Mouse (Mus musculus): Measurements from ENCODE around the gene Haus3. TPM values are rescaled to one million over a fixed set of nuclear protein-coding genes. Genes with fewer than 3 reads are reported as not detected.
A peak's percentile ranks its signal among the peaks of the same experiment; 100 is the strongest.

The Haus3 gene
- total RNA-seq, 2 experiments from 2014 or later = 8.3 to 9.3 TPM

- peak; percentile 94 to 95 for DNase-seq (ENCODE audit: low spot score in 2 of 2)
These were observed 18.4 kb upstream of the Haus3 start, which contains the start of gene Mxd4 for GRCm38 (mm10) chr5:34187601-34188316. Gene Mxd4 (minus strand): TSS chr5:34187720.

- DNase-seq (ENCODE audit: low spot score in 2 of 2) = peak; percentile 63 to 71
These were observed 17.6 kb upstream of the Haus3 start for GRCm38 (mm10) chr5:34186961-34187391.

GRCm38 (mm10) chr5:34186391-34186790, 17.1 kb upstream of the Haus3 start:
- DNase-seq (ENCODE audit: low spot score in 2 of 2) = peak in 1 of 2 experiments; percentile 23

DNA sequence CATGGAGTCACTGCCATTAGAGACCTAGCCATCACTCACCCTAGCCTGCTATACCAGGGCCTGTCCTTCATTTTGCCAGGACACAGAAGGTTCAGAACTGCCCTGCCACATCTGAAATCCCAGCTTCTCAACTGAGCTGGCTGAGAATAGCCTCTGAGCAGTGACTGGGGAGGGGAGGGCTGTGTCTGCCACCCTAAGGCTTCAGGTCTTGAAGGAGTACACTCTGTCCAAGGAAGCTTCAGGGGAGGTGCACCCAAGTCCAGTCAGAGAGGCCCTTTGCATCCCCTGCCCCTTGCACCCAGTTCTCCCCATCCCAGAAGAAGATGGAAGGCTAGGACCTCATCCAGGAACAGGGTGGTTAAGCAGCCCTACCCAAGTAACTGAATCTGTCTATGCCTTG, 16.5 kb upstream of the Haus3 start:
- peak in 1 of 2 experiments; percentile 19 for DNase-seq (ENCODE audit: low spot score in 2 of 2)

GRCm38 (mm10) chr5:34185051-34185580, 15.8 kb upstream of the Haus3 start:
- DNase-seq (ENCODE audit: low spot score in 2 of 2) = peak in 1 of 2 experiments; percentile 19

- peak in 1 of 2 experiments; percentile 16 for DNase-seq (ENCODE audit: low spot score in 2 of 2)
These were observed 14.6 kb upstream of the Haus3 start for GRCm38 (mm10) chr5:34183976-34184375.

DNA sequence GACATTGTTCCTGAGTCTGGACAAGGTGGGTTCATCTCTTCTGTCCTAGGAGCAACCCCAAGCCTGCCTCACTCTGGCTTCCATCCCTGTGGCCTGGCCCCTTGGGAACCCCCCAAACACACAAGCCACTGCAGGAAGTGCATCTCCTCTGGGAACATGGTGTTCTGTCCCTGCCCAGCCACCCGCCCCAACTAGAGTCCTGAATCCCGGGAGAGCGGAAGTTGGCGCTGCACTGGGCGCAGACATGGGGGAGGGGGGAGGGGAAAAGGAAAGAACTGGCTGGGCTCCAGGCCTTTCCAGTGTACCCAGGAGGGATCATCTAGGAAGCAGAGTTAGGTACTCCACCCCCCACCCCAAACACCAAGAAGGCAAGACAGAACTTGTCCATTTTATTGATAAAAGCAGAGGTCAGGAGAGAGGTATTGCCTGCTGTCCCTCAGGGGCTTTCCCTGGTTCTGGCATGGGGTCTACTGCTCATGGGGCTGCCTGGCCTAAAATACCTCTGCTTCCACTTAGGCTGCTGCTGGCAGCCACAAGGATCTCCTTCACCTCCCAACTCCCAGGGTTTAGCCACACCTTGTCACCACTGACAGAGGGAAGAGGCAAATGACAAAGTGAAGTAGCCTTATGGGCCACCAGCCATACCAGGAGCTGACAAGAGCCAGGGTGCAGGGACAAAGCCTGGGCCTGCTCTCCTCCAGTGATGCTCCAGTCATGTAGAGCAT, 14.0 kb upstream of the Haus3 start:
- DNase-seq (ENCODE audit: low spot score in 2 of 2) = peak; percentile 19 to 48

GRCm38 (mm10) chr5:34182486-34182885, 13.2 kb upstream of the Haus3 start:
- peak; percentile 7 to 40 for DNase-seq (ENCODE audit: low spot score in 2 of 2)

DNA sequence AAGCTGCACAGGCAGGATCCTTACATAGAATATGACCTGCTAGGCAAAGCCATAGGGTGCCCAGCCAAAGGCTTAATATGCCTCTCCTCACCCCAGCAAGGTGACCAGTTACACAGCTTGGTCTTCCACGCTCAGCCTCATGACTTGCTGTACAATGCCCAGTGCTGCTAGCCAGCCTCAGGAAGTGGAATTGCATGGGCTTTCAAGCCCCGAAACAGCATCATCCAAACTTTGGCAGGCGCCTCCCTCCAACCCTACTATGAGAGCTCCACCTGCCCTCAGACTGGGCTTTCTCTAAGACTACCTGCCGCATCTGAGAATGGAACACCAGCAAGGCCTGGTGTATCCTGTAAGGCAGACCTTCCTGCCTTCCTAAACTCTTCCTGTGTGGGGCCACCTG, 8.5 kb upstream of the Haus3 start:
- no peak for DNase-seq (ENCODE audit: low spot score in 2 of 2)

- DNase-seq (ENCODE audit: low spot score in 2 of 2) = peak in 1 of 2 experiments; percentile 4
These were observed 7.8 kb upstream of the Haus3 start for GRCm38 (mm10) chr5:34177091-34177490.

DNA sequence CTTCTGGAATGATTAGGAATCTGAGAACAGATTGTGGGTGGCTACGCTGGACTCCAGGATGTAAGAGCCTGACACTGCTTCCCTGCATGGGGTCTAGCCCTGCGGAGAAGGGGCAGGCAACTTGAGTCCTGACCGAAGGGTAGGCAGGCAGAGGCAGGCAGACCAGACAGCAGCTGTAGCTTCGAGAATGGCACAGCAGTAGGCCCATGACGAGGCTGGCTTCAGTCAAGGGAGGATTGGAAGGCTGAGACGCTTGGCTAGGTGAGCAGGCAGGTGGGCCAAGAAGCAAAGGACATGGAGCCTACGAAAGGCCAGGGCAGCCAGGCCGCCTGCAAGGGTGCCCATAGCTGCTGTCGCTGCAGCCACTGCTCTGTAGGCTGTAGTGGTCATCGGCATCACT, 7.4 kb upstream of the Haus3 start:
- DNase-seq (ENCODE audit: low spot score in 2 of 2) = no peak

- no peak for DNase-seq (ENCODE audit: low spot score in 2 of 2)
These were observed 6.0 kb upstream of the Haus3 start for GRCm38 (mm10) chr5:34175403-34175694.

DNA sequence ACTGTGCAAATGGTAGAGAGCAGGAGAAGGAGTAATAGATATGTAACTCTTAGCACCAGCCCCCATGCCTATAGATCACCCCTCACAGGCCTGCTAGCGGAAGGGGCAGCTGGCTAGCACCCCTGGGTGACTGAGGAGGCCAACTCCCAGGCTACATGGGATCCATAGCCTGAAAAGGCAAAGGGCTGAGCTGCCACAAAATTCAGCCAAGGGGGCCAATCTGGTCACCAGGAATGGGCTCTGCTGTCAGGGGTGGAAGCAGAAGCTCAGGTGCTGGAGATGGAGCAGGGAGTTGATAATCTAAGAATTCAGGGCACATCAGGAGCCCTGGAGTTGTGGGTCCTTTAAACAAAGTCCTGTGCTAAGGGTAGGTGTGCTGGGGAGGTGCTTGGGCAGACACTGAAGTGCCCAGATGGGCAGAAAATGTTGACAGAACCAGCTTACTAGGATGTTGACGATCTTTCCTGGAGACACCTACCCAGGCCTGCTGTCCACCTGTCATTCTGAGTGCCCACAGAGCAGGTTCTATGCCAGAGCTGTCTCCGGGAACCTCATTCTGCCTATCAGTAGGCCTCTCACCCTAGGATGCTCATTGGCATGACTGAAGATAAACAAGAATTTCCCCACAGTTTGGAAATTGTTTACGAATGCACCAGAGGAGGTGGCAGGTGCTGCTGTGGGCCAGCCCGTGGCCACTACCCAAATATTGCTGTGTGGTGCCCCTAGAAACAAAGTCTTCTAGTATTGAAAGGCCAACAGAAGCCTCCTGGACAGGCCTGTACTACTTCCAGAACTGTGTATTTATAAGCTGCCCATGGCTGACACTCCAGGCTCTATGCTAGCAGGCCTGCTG, 5.4 kb upstream of the Haus3 start:
- peak in 1 of 2 experiments; percentile 2 for DNase-seq (ENCODE audit: low spot score in 2 of 2)

DNA sequence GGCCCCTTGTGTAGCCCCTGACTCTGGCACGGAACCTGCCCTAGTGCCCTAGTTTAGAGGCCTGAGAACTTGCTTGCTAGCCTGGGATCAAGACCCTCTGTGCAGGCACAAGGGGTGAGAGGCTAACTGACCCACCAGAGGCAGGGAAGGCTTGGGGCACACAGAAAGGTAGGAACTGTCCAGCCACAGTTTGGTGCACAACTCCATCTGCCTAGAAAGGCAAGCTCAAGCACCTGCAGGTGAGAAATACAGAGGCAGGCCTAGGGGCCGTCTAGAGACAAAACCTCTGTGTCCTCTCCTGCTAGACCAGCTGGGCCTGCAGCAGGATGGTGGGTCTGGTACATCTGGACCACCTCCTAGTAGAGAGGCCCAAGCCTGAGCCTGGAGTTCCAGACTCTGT, 4.7 kb upstream of the Haus3 start:
- no peak for DNase-seq (ENCODE audit: low spot score in 2 of 2)

DNA sequence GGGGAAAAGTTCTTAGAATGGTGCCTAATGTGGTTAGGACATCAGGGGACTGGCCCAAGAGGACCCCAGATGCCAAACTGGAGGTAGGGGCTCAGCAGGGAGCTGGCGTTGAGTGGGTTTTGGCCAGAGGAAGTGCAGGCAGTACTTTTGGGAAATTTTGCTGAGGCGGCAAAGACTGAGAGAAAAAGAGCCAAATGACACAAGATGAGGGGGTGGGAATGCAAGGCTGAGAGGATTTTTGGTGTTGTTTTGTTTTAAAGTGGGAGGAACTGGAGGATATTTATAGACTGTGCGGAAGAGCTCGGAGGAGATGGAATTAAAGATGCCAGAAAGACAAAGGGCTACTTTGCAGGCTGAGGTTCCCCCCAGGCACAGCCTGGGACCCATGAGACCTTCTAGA, 1.4 kb upstream of the Haus3 start:
- DNase-seq (ENCODE audit: low spot score in 2 of 2) = no peak

DNA sequence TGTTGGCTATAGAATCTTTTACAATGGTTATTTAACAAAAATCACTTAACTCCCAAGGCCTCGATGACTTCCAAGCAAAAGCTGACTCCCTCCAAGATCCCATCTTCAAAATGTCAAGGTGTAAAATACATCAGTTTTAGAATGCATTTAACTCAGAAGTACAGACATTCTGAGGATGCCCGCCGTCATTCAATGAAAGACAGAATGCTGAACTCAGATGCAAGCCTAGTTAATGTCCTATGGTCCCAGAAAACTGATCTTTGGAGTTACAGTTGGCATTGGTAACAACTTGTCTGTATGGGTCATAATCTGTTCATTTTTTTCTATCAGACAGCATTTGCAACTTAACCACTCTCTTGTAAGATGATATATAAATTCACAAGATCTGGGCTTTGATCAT, 627 bp upstream of the Haus3 start:
- DNase-seq (ENCODE audit: low spot score in 2 of 2) = no peak

DNA sequence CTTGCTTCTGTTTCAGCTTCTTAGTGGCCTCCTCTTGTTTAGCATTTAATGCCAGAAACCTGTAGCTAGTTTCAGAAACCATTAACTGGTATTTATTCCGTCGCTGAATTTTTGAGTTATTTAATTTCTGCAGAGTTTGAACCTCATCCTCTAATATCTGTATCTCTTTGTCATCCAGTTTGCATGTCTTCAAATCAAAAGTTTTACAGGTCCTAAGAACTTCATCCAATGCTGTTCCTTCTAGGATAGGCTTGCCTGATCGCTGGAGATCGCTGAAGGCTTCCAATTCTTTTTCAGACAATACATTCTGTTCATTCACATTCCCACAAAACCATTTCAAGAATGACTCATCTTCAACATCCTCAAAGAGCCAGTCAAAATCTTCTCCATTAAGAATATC, 1.5 kb downstream of the Haus3 start:
- no peak for DNase-seq (ENCODE audit: low spot score in 2 of 2)

DNA sequence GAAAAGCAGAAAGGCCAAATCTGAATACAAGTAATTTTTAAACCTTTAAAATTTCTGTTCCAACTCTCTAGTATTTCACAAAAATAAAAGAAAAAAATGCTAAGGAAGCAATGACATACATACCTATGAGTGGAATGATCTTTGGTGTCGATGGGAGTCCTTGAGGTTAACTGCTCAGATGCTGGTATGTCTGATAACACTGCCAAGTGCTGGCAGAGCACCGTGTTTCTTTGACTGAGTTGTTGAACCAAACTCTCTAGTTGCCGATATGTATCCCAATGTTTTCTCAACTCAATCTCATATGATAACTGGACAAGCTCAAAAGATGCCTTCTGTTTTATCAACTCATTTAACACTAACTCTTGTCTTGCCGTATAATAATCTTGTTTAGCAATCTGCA, 3.5 kb downstream of the Haus3 start:
- no peak for DNase-seq (ENCODE audit: low spot score in 2 of 2)

- no peak for DNase-seq (ENCODE audit: low spot score in 2 of 2)
These were observed 20.9 kb downstream of the Haus3 start for GRCm38 (mm10) chr5:34148476-34148875.

DNA sequence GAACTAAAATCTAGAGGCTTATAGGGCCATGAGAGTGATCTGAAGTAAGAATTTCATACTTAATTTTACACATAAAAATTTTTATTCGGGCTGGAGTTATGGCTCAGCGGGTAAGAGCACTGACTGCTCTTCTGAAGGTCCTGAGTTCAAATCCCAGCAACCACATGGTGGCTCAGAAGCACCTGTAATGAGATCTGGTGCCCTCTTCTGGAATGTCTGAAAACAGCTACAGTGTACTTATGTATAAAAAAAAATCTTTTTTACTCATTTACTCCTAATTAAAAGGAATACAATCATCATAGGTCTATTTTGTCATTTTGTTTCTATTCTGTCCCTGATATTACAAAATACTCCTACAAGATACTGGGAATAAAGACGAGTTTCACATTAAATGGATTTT, 21.8 kb downstream of the Haus3 start:
- no peak for DNase-seq (ENCODE audit: low spot score in 2 of 2)

DNA sequence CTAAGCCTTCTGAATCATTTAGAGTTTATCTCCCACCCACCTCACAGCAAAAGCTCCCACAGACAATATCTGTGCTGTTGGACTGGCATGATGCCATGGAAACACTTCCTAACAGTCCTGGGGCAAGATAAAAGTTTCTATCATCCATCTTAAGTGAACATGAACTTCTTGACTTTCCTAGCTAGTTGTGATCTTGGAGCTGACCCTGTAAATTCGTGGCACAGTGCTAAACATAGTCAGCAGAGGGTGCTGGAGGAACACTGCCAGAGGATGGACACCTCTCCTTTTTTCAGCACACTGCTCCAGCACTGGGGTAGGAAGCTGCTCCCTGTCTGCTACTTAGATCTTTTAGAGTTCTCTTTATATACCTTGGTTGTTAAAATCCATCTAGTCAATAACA, 29.6 kb downstream of the Haus3 start:
- no peak for DNase-seq (ENCODE audit: low spot score in 2 of 2)

Data from adrenal gland, adult 18-20 months (tissue).